Mouse (Mus musculus): Measurements from ENCODE around the gene Dnaja1. TPM values are rescaled to one million over a fixed set of nuclear protein-coding genes. Genes with fewer than 3 reads are reported as not detected.

Gene Dnaja1
- polyA plus RNA-seq, 1 experiment from 2014 or later = 370 TPM

DNA sequence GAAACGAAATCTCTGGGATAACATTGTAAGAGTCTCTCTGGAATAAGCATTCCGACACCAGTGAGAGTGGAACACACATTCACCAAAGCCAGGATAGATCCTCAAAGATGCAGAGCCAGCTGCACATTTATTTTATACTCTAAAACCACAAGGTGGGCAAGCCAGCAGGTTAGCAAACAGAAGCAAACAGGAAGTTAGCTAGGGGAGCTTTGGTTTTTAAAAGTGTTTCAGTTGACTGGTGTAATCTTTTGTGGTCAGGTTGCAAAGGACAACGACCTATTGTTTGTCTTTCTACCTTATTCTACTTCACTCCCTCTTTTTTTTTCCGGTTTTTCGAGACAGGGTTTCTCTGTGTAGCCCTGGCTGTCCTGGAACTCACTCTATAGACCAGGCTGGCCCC is 37.9 kb downstream of the Dnaja1 start:
- H3K4me1 ChIP-seq (ENCODE audit: control insufficient read depth, insufficient read depth, low read length) = no peaks in the 10 kb centered on the region
- no peak overlapping the region for H3K27ac ChIP-seq (ENCODE audit: low read length)
- no peaks in the 10 kb centered on the region for H3K9me3 ChIP-seq (ENCODE audit: control insufficient read depth, low read depth, low read length)
- H3K36me3 ChIP-seq (ENCODE audit: control insufficient read depth, insufficient read depth, low read length) = peaks cover 4% of the 10 kb centered on the region; the same call in 1 of the 2 replicates
- no peak overlapping the region for H3K9ac ChIP-seq (replicated peaks; ENCODE audit: low read depth, low read length)
- no peak overlapping the region for H3K4me2 ChIP-seq (replicated peaks; ENCODE audit: low read depth, low read length)
- 42% methylated on average over 5 of the region's 5 CpGs for WGBS
- no peaks in the 10 kb centered on the region for H3K27me3 ChIP-seq (ENCODE audit: control insufficient read depth, insufficient read depth, low read length)
- ATAC-seq (ENCODE audit: insufficient number of reproducible peaks, insufficient read depth, low FRiP score, low read depth) = no peak
- H3K4me3 ChIP-seq (ENCODE audit: low read depth, low read length) = no peak overlapping the region

- ATAC-seq (ENCODE audit: insufficient number of reproducible peaks, insufficient read depth, low FRiP score, low read depth) = peak; percentile 64
- Histone ChIP-seq H3K27ac (ENCODE audit: low read length) (peak overlapping the region; percentile 79; the same call in 1 of the 2 replicates), H3K4me1 (ENCODE audit: control insufficient read depth, insufficient read depth, low read length) (peaks cover 12% of the 10 kb centered on the region; the same call in 1 of the 2 replicates), H3K36me3 (ENCODE audit: control insufficient read depth, insufficient read depth, low read length) (no peaks in the 10 kb centered on the region), H3K27me3 (ENCODE audit: control insufficient read depth, insufficient read depth, low read length) (no peaks in the 10 kb centered on the region), H3K9me3 (ENCODE audit: control insufficient read depth, low read depth, low read length) (no peaks in the 10 kb centered on the region), H3K4me3 (ENCODE audit: low read depth, low read length) (no peak overlapping the region), H3K9ac (replicated peaks; ENCODE audit: low read depth, low read length) (no peak overlapping the region), H3K4me2 (replicated peaks; ENCODE audit: low read depth, low read length) (peak overlapping the region; percentile 27)
- 16% methylated on average over 12 of the region's 12 CpGs for WGBS
Observed at GRCm38 (mm10) chr4:40774279-40775259, 52.6 kb downstream of the Dnaja1 start.

DNA sequence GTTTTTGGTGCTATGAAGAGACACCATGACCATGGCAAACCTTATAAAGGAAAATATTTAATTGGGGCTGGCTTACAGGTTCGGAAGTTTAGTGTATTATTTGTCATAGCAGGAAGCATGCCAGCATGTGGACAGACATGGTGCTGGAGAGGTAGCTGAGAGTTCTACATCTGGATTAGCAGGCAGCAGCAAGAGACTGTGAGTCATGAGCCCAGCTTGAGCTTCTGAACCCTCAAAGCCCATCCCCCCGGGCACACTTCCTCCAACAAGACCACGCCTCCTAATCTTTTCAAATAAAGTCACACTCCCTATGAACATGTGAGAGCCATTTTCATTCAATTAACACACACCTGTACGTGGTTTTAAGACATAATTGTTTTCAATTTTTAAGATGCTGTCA is 54.5 kb downstream of the Dnaja1 start:
- H3K4me3 ChIP-seq (ENCODE audit: low read depth, low read length) = no peak overlapping the region
- no peak overlapping the region for H3K4me2 ChIP-seq (replicated peaks; ENCODE audit: low read depth, low read length)
- H3K36me3 ChIP-seq (ENCODE audit: control insufficient read depth, insufficient read depth, low read length) = no peaks in the 10 kb centered on the region
- H3K4me1 ChIP-seq (ENCODE audit: control insufficient read depth, insufficient read depth, low read length) = peaks cover 12% of the 10 kb centered on the region; the same call in 1 of the 2 replicates
- no peak for ATAC-seq (ENCODE audit: insufficient number of reproducible peaks, insufficient read depth, low FRiP score, low read depth)
- no peaks in the 10 kb centered on the region for H3K27me3 ChIP-seq (ENCODE audit: control insufficient read depth, insufficient read depth, low read length)
- no peaks in the 10 kb centered on the region for H3K9me3 ChIP-seq (ENCODE audit: control insufficient read depth, low read depth, low read length)
- no peak overlapping the region for H3K9ac ChIP-seq (replicated peaks; ENCODE audit: low read depth, low read length)
- H3K27ac ChIP-seq (ENCODE audit: low read length) = no peak overlapping the region
- 70% methylated on average over 4 of the region's 4 CpGs for WGBS

DNA sequence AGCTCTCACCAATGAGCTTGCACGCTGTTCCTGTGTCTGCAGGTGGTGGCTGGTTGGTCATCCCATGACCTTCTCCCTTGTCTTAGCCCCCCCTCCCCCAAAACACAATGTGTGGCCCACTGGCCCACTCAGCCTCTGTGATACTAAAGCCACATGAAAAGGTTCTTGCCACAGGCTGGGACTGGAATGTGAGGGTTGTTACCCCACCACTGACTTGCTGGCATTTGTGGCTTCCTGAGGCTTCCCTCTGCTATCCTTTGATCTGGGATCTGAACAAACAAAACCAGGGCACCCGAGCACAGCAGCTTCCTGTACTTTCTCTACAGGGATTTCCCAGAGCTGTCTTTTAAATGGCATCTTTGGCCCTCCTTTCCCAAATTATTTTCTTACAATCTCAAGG is 55.2 kb downstream of the Dnaja1 start:
- no peak overlapping the region for H3K4me3 ChIP-seq (ENCODE audit: low read depth, low read length)
- no peaks in the 10 kb centered on the region for H3K27me3 ChIP-seq (ENCODE audit: control insufficient read depth, insufficient read depth, low read length)
- no peaks in the 10 kb centered on the region for H3K36me3 ChIP-seq (ENCODE audit: control insufficient read depth, insufficient read depth, low read length)
- H3K4me1 ChIP-seq (ENCODE audit: control insufficient read depth, insufficient read depth, low read length) = peaks cover 12% of the 10 kb centered on the region; the same call in 1 of the 2 replicates
- H3K9ac ChIP-seq (replicated peaks; ENCODE audit: low read depth, low read length) = no peak overlapping the region
- WGBS = 39% methylated on average over 2 of the region's 2 CpGs
- H3K4me2 ChIP-seq (replicated peaks; ENCODE audit: low read depth, low read length) = no peak overlapping the region
- no peaks in the 10 kb centered on the region for H3K9me3 ChIP-seq (ENCODE audit: control insufficient read depth, low read depth, low read length)
- ATAC-seq (ENCODE audit: insufficient number of reproducible peaks, insufficient read depth, low FRiP score, low read depth) = no peak
- no peak overlapping the region for H3K27ac ChIP-seq (ENCODE audit: low read length)

GRCm38 (mm10) chr4:40778656-40779055 is 56.7 kb downstream of the Dnaja1 start:
- peaks cover 8% of the 10 kb centered on the region; the same call in 1 of the 2 replicates for H3K4me1 ChIP-seq (ENCODE audit: control insufficient read depth, insufficient read depth, low read length)
- no peak overlapping the region for H3K27ac ChIP-seq (ENCODE audit: low read length)
- no peak overlapping the region for H3K4me2 ChIP-seq (replicated peaks; ENCODE audit: low read depth, low read length)
- H3K4me3 ChIP-seq (ENCODE audit: low read depth, low read length) = no peak overlapping the region
- 80% methylated on average over 6 of the region's 6 CpGs for WGBS
- ATAC-seq (ENCODE audit: insufficient number of reproducible peaks, insufficient read depth, low FRiP score, low read depth) = no peak
- no peaks in the 10 kb centered on the region for H3K36me3 ChIP-seq (ENCODE audit: control insufficient read depth, insufficient read depth, low read length)
- no peaks in the 10 kb centered on the region for H3K27me3 ChIP-seq (ENCODE audit: control insufficient read depth, insufficient read depth, low read length)
- H3K9ac ChIP-seq (replicated peaks; ENCODE audit: low read depth, low read length) = no peak overlapping the region
- H3K9me3 ChIP-seq (ENCODE audit: control insufficient read depth, low read depth, low read length) = no peaks in the 10 kb centered on the region

DNA sequence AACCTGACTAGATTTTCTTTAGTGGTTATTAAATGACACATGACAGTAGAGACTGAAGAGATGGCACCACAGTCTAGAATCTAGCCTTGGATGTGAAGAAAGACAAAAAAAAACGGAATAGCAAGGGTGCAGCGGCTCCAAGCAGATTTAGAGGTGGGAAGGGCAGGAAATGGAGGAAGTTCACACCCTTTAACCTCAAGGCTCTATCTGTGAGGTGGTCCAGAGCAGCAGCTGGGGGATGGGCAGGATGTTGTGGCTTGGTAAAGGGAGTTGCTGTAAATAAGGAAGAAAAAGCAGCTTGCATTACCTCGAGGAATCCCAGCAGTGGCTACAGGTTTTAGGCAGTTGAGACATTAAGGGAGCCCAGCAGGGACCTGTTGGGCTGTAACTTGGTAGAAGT is 59.2 kb downstream of the Dnaja1 start:
- Histone ChIP-seq H3K9me3 (ENCODE audit: control insufficient read depth, low read depth, low read length) (no peaks in the 10 kb centered on the region), H3K4me2 (replicated peaks; ENCODE audit: low read depth, low read length) (no peak overlapping the region), H3K27me3 (ENCODE audit: control insufficient read depth, insufficient read depth, low read length) (no peaks in the 10 kb centered on the region), H3K9ac (replicated peaks; ENCODE audit: low read depth, low read length) (no peak overlapping the region), H3K4me1 (ENCODE audit: control insufficient read depth, insufficient read depth, low read length) (no peaks in the 10 kb centered on the region), H3K36me3 (ENCODE audit: control insufficient read depth, insufficient read depth, low read length) (no peaks in the 10 kb centered on the region), H3K4me3 (ENCODE audit: low read depth, low read length) (no peak overlapping the region), H3K27ac (ENCODE audit: low read length) (no peak overlapping the region)
- 12% methylated on average over 3 of the region's 3 CpGs for WGBS
- ATAC-seq (ENCODE audit: insufficient number of reproducible peaks, insufficient read depth, low FRiP score, low read depth) = no peak

DNA sequence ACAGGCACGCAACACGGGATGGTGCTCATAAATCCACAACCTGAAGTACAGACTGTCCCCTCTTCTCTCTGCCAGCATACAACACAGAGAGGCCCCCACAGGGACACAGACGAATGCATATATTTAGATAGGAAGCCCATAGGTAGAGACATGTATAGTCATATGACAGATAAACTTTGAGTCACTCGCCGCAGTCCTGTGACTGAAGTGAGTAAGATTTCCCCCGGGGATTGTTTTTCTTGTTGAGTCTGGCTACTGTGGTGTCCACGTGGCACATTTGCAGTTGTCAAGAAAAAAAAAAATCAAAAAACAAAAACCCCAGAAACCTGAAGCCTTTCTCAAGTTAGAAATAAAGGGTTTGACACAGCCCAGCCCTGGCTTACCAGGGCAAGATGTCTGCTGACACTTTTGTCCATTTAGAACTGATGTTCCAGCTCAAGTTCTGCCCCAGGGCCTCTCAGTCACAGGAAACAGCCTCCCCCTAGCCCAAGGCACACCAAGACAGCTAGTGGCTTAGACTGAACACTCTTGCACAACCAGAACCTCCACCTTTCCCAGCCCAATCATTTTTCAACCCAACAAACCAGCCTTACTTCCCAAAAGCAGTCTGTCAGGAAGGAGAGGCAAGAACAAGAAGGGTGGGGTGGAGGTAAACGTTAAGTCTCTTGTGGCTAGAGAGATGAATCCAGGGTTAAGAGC is 60.0 kb downstream of the Dnaja1 start:
- Histone ChIP-seq H3K4me2 (replicated peaks; ENCODE audit: low read depth, low read length) (no peak overlapping the region), H3K27me3 (ENCODE audit: control insufficient read depth, insufficient read depth, low read length) (no peaks in the 10 kb centered on the region), H3K36me3 (ENCODE audit: control insufficient read depth, insufficient read depth, low read length) (no peaks in the 10 kb centered on the region), H3K4me1 (ENCODE audit: control insufficient read depth, insufficient read depth, low read length) (no peaks in the 10 kb centered on the region), H3K9me3 (ENCODE audit: control insufficient read depth, low read depth, low read length) (no peaks in the 10 kb centered on the region), H3K4me3 (ENCODE audit: low read depth, low read length) (no peak overlapping the region), H3K9ac (replicated peaks; ENCODE audit: low read depth, low read length) (no peak overlapping the region), H3K27ac (ENCODE audit: low read length) (no peak overlapping the region)
- no peak for ATAC-seq (ENCODE audit: insufficient number of reproducible peaks, insufficient read depth, low FRiP score, low read depth)
- 36% methylated on average over 8 of the region's 8 CpGs for WGBS

- Histone ChIP-seq H3K27ac (ENCODE audit: low read length) (no peak overlapping the region), H3K4me3 (ENCODE audit: low read depth, low read length) (no peak overlapping the region), H3K4me1 (ENCODE audit: control insufficient read depth, insufficient read depth, low read length) (no peaks in the 10 kb centered on the region), H3K9ac (replicated peaks; ENCODE audit: low read depth, low read length) (no peak overlapping the region), H3K36me3 (ENCODE audit: control insufficient read depth, insufficient read depth, low read length) (no peaks in the 10 kb centered on the region), H3K27me3 (ENCODE audit: control insufficient read depth, insufficient read depth, low read length) (no peaks in the 10 kb centered on the region), H3K4me2 (replicated peaks; ENCODE audit: low read depth, low read length) (no peak overlapping the region), H3K9me3 (ENCODE audit: control insufficient read depth, low read depth, low read length) (no peaks in the 10 kb centered on the region)
- 84% methylated on average over 4 of the region's 4 CpGs for WGBS
- no peak for ATAC-seq (ENCODE audit: insufficient number of reproducible peaks, insufficient read depth, low FRiP score, low read depth)
Observed at GRCm38 (mm10) chr4:40783049-40783448, 61.1 kb downstream of the Dnaja1 start.

All from stomach, embryonic 14.5 days (tissue).